Mouse (Mus musculus) heart, postnatal 14 days (tissue): ENCODE measurements around the gene Slc22a20. TPM values are rescaled to one million over a fixed set of nuclear protein-coding genes. Genes with fewer than 3 reads are reported as not detected.

Experiments used
- DNase-seq, 2 experiments: peaks; one replicate each; pipeline ENCODE4 v3.0.0; 2021 to 2022
- intact Hi-C: fragments of 180-260 bp; cut with DNase I; formaldehyde crosslinking; loops from one replicate; pipeline ENCODE4 v1.15.1; 2025
- total RNA-seq, 2 experiments: library from RNA; stranded (reverse); gene quantifications; 2 replicates each; pipeline ENCODE4 v1.2.3; 2021

Gene Slc22a20
- total RNA-seq, 2 experiments from 2014 or later, result not detected

DNA sequence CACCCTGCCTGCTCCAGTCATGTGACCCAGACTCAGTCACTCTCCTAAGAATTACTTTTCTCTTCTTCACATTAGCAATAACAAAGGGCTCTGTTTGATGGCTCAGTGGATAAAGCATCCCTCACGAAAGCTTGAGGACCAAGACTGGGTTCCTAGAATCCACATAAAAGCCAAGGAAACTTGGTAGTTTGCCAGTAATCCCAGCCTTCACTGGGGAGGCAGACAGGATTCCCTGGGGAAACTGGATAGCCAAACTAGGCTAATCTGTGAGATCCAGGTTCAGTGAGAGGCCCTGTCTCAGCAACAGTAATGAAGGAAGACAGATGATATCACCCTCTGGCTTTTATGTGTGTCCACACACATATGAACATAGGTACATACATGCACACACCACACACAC lies 5.0 kb upstream of the Slc22a20 start:
- DNase-seq, result no peak
- intact Hi-C loops, result no loop called here

DNA sequence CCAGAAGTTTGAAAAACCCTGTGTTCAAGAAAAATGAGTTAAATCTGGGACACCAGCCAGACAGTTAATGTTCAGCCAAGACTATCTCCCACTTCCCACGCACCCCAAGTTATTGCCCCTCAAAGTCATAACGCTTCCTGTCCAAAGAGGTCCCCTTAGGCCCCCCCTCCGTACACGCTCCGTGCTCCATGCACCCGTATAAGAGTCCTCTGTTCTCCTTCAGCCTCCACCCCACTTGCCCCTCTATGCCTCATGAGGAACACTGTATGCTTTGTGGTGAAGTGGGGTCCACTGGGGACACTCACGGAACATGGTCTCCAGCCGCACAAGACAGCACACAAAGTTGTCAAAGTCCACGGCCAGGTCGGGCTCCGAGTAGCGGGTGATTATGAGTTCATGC lies 4.1 kb upstream of the Slc22a20 start:
- DNase-seq, result no peak
- intact Hi-C loops, result no loop called here

GRCm38 (mm10) chr19:5989585-5989984 lies 3.6 kb upstream of the Slc22a20 start:
- intact Hi-C loops, result no loop called here
- DNase-seq, result no peak

DNA sequence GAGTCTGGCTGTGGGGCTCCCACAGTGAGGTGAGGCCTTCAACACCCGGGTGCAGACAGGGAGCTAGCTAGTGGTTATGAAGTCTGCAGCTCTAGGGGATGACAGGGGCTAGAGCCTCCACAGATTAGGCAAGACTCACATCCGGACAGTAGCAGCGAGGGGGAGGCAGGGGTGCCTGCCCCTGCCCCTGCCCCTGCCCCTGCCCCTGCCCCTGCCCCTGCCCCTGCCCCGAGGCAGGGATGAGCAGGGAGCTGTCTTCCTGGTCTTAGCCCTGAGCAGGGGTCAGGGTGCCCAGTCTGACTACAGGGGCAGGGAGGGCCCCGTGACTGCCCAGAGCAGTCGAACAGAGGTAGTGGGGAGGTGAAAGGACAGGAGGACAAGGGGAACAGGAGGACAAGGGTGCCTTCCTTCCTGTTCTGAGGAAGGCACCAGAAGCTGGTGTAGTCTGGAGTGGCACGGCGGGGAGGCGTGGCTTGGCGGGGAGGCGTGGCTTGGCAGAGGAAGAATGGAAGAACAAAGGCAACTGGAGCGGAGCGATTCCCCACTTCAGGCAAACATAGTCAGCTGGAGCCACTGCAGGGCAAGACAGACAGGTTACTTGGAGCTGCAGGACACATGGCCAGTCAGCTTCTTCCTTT lies 3.0 kb upstream of the Slc22a20 start:
- DNase-seq, result peak; percentile 49 to 66
- intact Hi-C loops, result no loop called here

GRCm38 (mm10) chr19:5988027-5988814 lies 2.3 kb upstream of the Slc22a20 start:
- intact Hi-C loops, result no loop called here
- no peak for DNase-seq

DNA sequence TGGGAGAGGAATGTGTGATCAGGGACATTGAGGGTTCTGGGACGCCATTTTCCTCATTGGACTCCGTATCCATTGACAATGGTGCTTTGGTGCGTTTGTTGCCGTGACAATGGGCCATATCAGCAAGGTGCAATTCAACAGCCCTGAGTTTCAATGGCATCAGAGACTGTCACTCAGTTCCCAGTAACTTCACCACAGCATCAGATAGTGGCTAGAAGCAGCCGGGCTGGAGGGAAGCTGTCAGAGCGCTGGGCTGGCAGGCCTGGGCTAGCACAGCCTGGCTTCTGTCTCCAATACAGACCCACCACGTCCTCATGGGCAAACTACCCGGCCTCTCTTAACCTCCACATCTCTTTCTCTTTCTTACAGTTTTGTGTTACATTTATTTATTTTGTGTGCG lies 5.5 kb downstream of the Slc22a20 start:
- intact Hi-C loops, result no loop called here
- DNase-seq, result no peak

DNA sequence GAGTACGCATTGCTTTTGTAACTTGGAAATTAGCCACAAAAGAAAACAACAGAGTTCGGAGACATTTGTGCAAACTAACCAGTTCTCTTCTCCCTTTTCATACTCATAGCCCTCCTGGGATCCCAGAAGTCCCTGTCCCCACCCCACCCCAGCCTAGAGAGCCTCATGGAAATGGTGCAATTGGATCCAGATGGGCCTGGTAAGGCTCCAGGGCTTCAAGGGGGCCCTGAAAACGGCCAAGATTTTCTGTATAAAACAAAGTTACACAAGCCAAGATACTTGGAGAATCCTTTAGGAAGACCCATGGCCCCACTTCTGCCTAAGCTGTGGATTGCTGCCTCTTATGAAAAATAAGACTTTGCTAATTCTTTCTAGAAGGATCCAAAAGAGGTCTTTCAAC lies 8.2 kb downstream of the Slc22a20 start:
- intact Hi-C loops, result no loop called here

GRCm38 (mm10) chr19:5975676-5976075 lies 10.3 kb downstream of the Slc22a20 start:
- no peak for DNase-seq
- intact Hi-C loops, result no loop called here

More for the DNA sequence above, 8.2 kb downstream of the Slc22a20 start:
- peak; percentile 39 to 52 for DNase-seq

DNA sequence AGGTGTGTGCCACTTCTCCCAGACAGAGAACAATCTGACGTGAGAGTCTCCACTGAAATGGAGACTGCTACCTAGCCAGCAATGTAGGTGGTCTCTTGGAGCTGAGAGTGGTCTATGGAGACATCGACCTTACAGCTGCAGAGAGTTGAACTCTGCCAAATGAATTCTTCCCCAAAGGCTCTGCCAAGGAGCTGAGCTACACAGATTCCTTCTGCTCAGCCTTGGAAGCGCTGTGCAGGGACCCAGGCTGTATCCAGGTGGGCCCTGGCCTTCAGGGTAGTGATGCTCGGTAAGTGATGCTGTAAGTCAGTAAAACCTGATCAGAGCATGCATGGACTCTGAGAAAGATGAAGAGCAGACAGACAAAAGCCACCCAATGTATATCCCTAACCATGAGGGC lies 10.8 kb downstream of the Slc22a20 start:
- no peak for DNase-seq
- intact Hi-C loops, result no loop called here

DNA sequence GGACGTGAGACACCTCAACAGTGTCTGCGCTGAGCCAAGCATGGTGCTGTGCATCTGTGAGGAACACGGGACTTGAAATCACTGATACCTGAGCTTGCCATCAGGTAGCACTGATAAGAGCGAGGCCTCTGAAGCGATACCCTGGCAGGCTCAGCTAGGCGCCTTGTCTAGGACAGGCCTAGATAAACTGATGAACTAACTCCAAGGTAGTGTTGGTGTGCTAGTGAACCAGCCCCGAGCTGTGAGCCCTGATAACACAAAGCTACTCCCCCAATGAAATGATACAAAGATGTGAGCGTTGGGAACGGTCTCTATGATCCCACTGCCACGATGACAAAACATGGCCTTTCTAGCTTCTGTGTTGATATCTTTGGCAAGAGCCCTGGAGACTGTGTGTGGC lies 18.3 kb downstream of the Slc22a20 start:
- intact Hi-C loops, result no loop called here
- DNase-seq, result no peak

DNA sequence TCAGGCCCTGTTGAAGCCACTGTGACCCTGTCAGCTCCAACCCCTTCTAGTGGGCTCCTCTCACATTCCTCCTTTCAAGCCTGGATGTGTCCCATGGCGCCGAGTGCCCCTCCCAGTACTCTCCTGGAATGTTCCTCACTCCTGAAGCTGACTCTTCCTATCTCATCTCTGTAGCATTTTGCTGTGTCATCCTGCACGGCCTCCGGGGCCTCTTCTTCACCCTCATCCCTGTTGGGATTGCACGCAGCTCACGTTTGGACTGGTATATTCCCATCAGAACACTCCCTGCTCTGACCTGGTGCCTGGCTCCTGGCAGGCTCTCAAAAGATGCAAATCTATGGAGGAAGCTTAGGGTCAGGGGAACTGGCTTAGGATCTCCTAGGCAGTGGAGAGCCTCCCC lies 19.2 kb downstream of the Slc22a20 start:
- no peak for DNase-seq
- intact Hi-C loops, result no loop called here

- intact Hi-C loops, result loop anchor here (1.0 to 2.0 kb wide), 3 partner anchors 52 to 159 kb away; no protein-coding TSS in a partner anchor
Measured at GRCm38 (mm10) chr19:5965910-5966309, 20.0 kb downstream of the Slc22a20 start.

GRCm38 (mm10) chr19:5965280-5965679 lies 20.7 kb downstream of the Slc22a20 start:
- intact Hi-C loops, result loop anchor here (1.0 to 2.0 kb wide), 3 partner anchors 53 to 160 kb away; no protein-coding TSS in a partner anchor
- DNase-seq, result peak; percentile 75 to 82

More at GRCm38 (mm10) chr19:5965910-5966309, 20.0 kb downstream of the Slc22a20 start:
- no peak for DNase-seq

GRCm38 (mm10) chr19:5964804-5965203 lies 21.1 kb downstream of the Slc22a20 start:
- intact Hi-C loops, result loop anchor here (1.0 to 5.0 kb wide), 4 partner anchors 53 to 367 kb away; partner anchors contain the start of gene Men1
- DNase-seq, result no peak

DNA sequence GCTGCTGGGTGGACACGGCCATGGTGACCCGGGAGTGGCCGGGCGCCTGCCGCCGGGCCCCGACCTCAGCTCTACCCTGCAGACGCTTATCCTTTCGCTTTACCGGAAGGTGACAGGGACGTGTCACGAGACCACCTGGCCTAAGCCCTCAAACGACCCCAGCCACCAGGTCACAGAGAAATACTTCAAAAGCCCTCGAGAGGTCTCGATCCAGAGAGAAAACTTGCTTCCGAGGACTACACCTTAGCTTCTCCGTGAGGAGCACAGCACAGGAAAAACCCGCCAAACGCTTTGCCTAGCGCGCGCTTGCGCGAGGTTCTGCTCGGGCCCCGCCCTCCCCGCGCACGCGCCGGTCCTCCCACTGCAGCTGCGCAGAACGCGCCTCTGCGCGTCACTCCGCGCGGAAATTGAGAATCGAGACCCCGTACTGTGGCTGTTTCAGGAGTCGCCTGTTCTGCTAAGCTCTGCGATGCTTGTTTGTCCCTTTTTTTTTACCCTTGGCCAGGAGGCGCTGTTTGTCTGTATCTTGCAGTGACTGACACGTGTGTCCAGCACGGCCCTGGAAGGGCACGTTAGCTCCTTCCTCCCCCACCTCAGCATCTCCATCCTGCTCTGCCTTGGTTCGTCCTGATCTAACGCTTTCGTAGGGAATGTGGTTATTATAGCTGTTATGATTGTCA lies 21.9 kb downstream of the Slc22a20 start, which contains the start of gene Pola2:
Gene Pola2, minus strand, starts transcription at position 320 of the 680 bp plus-strand sequence.
- DNase-seq, result peak; percentile 90 to 93
- intact Hi-C loops, result loop anchor here (2.0 to 5.0 kb wide), 3 partner anchors 81 to 368 kb away; partner anchors contain the start of gene Men1

DNA sequence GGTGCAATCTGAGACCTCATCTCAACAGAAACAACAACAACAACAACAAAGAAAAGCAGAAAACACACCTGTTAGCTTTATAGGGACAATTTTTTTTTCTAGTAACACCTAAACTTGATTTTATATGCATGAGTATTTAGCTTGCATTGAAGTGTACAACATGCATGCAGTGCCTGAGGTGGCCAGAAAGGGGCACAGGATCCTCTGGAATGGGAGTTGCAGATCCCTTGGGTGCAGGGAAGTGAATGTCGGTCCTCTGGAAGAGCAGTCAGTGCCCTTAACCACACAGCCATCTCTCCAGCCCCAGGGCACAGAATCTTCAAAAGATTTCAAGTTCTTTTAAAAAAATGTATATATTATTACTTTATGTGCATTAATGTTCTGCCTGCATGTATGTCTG lies 23.3 kb downstream of the Slc22a20 start:
- DNase-seq, result no peak
- intact Hi-C loops, result loop anchor here (5.0 kb wide), 1 partner anchor 370 kb away; the partner anchor contains the start of gene Men1

GRCm38 (mm10) chr19:5957371-5957770 lies 28.6 kb downstream of the Slc22a20 start:
- DNase-seq, result no peak
- intact Hi-C loops, result loop anchor here (5.0 kb wide), 1 partner anchor 170 kb away; no protein-coding TSS in a partner anchor

GRCm38 (mm10) chr19:5956685-5957084 lies 29.3 kb downstream of the Slc22a20 start:
- intact Hi-C loops, result loop anchor here (1.0 to 5.0 kb wide), 2 partner anchors 32 to 169 kb away; partner anchors contain the start of gene Cdc42ep2
- DNase-seq, result peak; percentile 88 to 89

DNA sequence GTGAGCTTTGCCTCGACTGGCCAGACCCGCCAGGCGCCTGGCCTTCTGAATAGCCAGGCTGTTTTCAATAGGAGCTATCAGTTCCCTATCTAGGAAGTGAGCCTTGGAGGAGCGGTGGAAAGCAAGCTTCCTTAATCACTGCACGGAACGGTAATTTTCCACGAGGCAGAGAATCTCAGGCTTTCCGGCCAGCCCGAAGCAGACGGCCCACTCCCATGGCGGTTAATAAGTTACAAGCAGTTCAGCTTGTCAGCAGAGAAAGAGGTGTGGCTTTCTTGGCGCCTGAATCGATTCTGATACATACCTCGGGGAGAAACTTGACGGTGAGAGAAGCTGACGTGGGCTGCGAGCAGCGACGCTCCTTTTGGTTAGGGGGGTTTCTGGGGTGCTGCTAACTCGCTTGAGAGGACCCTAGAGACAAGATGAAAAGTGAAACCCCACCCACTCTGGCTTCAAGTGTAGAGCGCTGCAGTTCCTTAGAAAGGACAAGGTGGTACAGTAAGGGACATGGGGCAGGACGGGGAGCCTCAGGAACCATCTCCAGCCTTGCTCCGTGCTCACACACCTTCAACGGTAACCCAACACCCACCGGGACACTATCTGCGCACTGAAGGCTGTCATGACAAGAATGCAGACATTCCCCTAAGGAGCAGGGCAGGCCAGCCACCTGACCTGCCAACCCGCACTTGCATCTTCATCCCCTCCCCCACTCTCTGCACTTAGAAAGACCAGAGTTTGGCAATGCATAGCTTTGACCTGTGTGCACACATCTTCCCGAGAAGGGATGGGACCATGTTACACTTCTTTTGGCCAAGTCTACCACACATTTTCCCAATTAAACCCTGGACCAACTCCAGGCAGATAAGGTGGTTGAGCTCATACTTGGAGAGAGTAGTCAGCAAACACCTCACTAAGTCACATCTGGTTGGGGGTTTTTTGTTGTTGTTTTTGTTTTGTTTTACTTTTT lies 30.0 kb downstream of the Slc22a20 start:
- peak; percentile 45 to 60 for DNase-seq
- intact Hi-C loops, result loop anchor here (1.0 to 5.0 kb wide), 2 partner anchors 32 to 169 kb away; partner anchors contain the start of gene Cdc42ep2
